9 mouse cellular contexts compared by ENCODE assay signal in the genomic region with DNA sequence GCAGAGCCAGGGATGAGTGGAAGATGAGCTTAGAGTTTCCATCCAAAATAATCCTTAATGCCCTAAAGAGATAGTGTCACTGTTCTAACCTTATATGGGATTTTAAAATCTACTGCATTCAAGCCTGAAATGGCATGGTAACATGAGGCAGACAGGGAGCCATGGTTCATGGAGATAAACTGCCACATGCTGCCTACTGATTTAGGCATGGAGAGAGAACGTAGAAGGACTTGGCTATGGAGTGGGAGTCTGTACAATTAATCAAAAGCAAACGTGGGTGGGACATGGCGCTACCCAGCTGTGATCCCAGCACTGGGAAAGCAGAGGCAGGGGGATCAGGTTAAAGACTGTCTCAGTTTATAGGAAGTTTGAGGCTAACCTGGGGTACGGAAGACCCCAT. TPM values are rescaled to one million over a fixed set of nuclear protein-coding genes. Genes with fewer than 3 reads are reported as not detected.
DNase-seq lines count a peak whose midpoint lies in the region; ATAC-seq and TF ChIP-seq lines count a peak whose summit lies in the region.
"Had no signal": no experiment of that assay in that cellular context is flagged by ENCODE, and none has a peak within 500 bp of the region (broad histone marks: within the 10 kb centered on the region; RNA-seq: fewer than 3 reads in every experiment).

No protein-coding gene starts in this region.

- H3K4me2 ChIP-seq in heart, postnatal 0 days (ENCODE audit: low read depth, low read length) = peak overlapping the region; percentile 49; the same call in 1 of the 2 replicates
- peak overlapping the region; percentile 31; the same call in 1 of the 2 replicates for H3K4me2 ChIP-seq in liver, postnatal 0 days (ENCODE audit: low read depth, low read length)
- H3K4me2 ChIP-seq in liver, embryonic 12.5 days = no peak overlapping the region; the same call in 1 of the 2 replicates
- H3K4me2 ChIP-seq: embryonic facial prominence, embryonic 13.5 days had no signal

- no peaks in the 10 kb centered on the region for H3K9me3 ChIP-seq in heart, postnatal 0 days (replicated peaks; ENCODE audit: control insufficient read depth, low read length)
- no peaks in the 10 kb centered on the region for H3K9me3 ChIP-seq in liver, postnatal 0 days (ENCODE audit: low read length)
- H3K9me3 ChIP-seq in liver, embryonic 12.5 days (replicated peaks) = no peaks in the 10 kb centered on the region
- H3K9me3 ChIP-seq: embryonic facial prominence, embryonic 13.5 days; limb, embryonic 15.5 days had no signal

- TF ChIP-seq EP300 in heart, postnatal 0 days (IDR thresholded peaks at IDR 0.05; ENCODE audit: low read depth) = no peak
- TF ChIP-seq EP300 in liver, postnatal 0 days (IDR thresholded peaks at IDR 0.05; ENCODE audit: low read depth) = no peak

- TF ChIP-seq CTCF in heart, postnatal 0 days (IDR thresholded peaks at IDR 0.05; ENCODE audit: low read depth) = no peak
- TF ChIP-seq CTCF in liver, postnatal 0 days (IDR thresholded peaks at IDR 0.05; ENCODE audit: low read depth) = no peak

- WGBS in heart, postnatal 0 days = 79% methylated on average over 4 of the region's 4 CpGs
- WGBS in liver, postnatal 0 days (ENCODE audit: insufficient replicate concordance) = 70% methylated on average over 4 of the region's 4 CpGs
- WGBS in liver, embryonic 12.5 days (ENCODE audit: insufficient replicate concordance) = 62% methylated on average over 4 of the region's 4 CpGs

- H3K27ac ChIP-seq in heart, postnatal 0 days (ENCODE audit: low read depth) = no peak overlapping the region
- H3K27ac ChIP-seq in liver, postnatal 0 days (ENCODE audit: low read depth) = no peak overlapping the region
- no peak overlapping the region for H3K27ac ChIP-seq in liver, embryonic 12.5 days
- H3K27ac ChIP-seq: embryonic facial prominence, embryonic 13.5 days; limb, embryonic 15.5 days had no signal

- no peak overlapping the region for H3K9ac ChIP-seq in heart, postnatal 0 days (replicated peaks; ENCODE audit: low read depth, low read length)
- no peak overlapping the region for H3K9ac ChIP-seq in liver, postnatal 0 days (replicated peaks)
- H3K9ac ChIP-seq in liver, embryonic 12.5 days = no peak overlapping the region
- H3K9ac ChIP-seq: embryonic facial prominence, embryonic 13.5 days; limb, embryonic 15.5 days had no signal

- intact Hi-C loops in heart, postnatal 14 days (cut with DNase I) = no loop called here

- no peaks in the 10 kb centered on the region; the same call in 1 of the 2 replicates for H3K4me1 ChIP-seq in heart, postnatal 0 days (ENCODE audit: control insufficient read depth, insufficient read depth)
- no peaks in the 10 kb centered on the region for H3K4me1 ChIP-seq in liver, postnatal 0 days (ENCODE audit: insufficient read depth)
- H3K4me1 ChIP-seq in liver, embryonic 12.5 days = peaks cover 14% of the 10 kb centered on the region
- H3K4me1 ChIP-seq: embryonic facial prominence, embryonic 13.5 days had no signal

- H3K4me3 ChIP-seq in heart, postnatal 0 days (ENCODE audit: low read depth, low read length) = no peak overlapping the region
- H3K4me3 ChIP-seq in liver, postnatal 0 days (ENCODE audit: low read depth, low read length) = no peak overlapping the region
- H3K4me3 ChIP-seq in liver, embryonic 12.5 days = no peak overlapping the region
- H3K4me3 ChIP-seq: embryonic facial prominence, embryonic 13.5 days; limb, embryonic 15.5 days had no signal

- ATAC-seq in heart, postnatal 0 days (ENCODE audit: insufficient read depth, low read depth) = no peak
- no peak for ATAC-seq in liver, postnatal 0 days
- ATAC-seq in liver, embryonic 12.5 days = no peak
- peak; percentile 64 for ATAC-seq in megakaryocyte-erythroid progenitor cell, adult 5-6 weeks (replicated peaks; ENCODE audit: low FRiP score, low TSS enrichment, poor library complexity, severe bottlenecking)

- H3K27me3 ChIP-seq in heart, postnatal 0 days (ENCODE audit: control insufficient read depth, insufficient read depth, low read length) = no peaks in the 10 kb centered on the region
- no peaks in the 10 kb centered on the region for H3K27me3 ChIP-seq in liver, postnatal 0 days (ENCODE audit: insufficient read depth, low read length)
- no peaks in the 10 kb centered on the region for H3K27me3 ChIP-seq in liver, embryonic 12.5 days (replicated peaks)
- H3K27me3 ChIP-seq: embryonic facial prominence, embryonic 13.5 days; limb, embryonic 15.5 days had no signal

- DNase-seq in heart, postnatal 0 days (ENCODE audit: low spot score) = no peak
- DNase-seq in heart, postnatal 14 days = no peak
- DNase-seq in liver, postnatal 0 days = no peak
- DNase-seq in MN1 (ENCODE audit: low spot score) = peak; percentile 6
- no peak for DNase-seq in right cerebral cortex, postnatal 14 days

- H3K36me3 ChIP-seq in heart, postnatal 0 days (replicated peaks; ENCODE audit: control insufficient read depth, insufficient read depth, low read length) = no peaks in the 10 kb centered on the region
- H3K36me3 ChIP-seq in liver, postnatal 0 days (replicated peaks; ENCODE audit: insufficient read depth, low read length) = no peaks in the 10 kb centered on the region
- no peaks in the 10 kb centered on the region for H3K36me3 ChIP-seq in liver, embryonic 12.5 days
- H3K36me3 ChIP-seq: embryonic facial prominence, embryonic 13.5 days; limb, embryonic 15.5 days had no signal

RNA-seq across cellular contexts. Expression of a gene that starts 32.1 kb away (rescaled TPM):
- 3.6 and 6.6 TPM in 2 replicates for total RNA-seq in heart, postnatal 0 days (2014; rRNA removed; ENCODE audit: low replicate concordance)
- polyA plus RNA-seq in heart, postnatal 0 days (2015; fragmentation: Nextera tagmentation; extraction: Ambion mirVana) = 1.7 and 2.1 TPM in 2 replicates
- 1 to 10 TPM; 1.6 to 2.1 TPM for total RNA-seq in heart, postnatal 14 days (2021)
- 1.1 and 1.2 TPM in 2 replicates for polyA plus RNA-seq in liver, postnatal 0 days (2015; fragmentation: Nextera tagmentation; extraction: Ambion mirVana)
- 2.8 and 3.4 TPM in 2 replicates for polyA plus RNA-seq in liver, embryonic 12.5 days (2016; fragmentation: Nextera tagmentation; extraction: Ambion mirVana)
- 8.1 and 10.6 TPM in 2 replicates for total RNA-seq in megakaryocyte-erythroid progenitor cell, adult 5-6 weeks (2014; fragmentation: Nextera tagmentation)
- 4.3 and 4.8 TPM in 2 replicates for total RNA-seq in megakaryocyte-erythroid progenitor cell, adult 5-6 weeks (2017)
